Mouse (Mus musculus) retina, postnatal 7 days (tissue): ENCODE measurements around the gene Fa2h.

Experiments used
- DNase-seq: peaks from one replicate; pipeline ENCODE4 v3.0.0-alpha.2; 2012; ENCODE audit warnings: low read depth, low spot score

Gene Fa2h

GRCm38 (mm10) chr8:111299821-111300568 lies 93.6 kb downstream of the Fa2h start, which contains the start of gene Rfwd3:
Gene Rfwd3 (minus strand): TSS chr8:111300222.
- DNase-seq = peak; percentile 89

GRCm38 (mm10) chr8:111299363-111299820 lies 94.2 kb downstream of the Fa2h start:
- peak; percentile 16 for DNase-seq

GRCm38 (mm10) chr8:111298011-111298410 lies 95.6 kb downstream of the Fa2h start:
- DNase-seq = no peak
